Mouse (Mus musculus) forebrain, embryonic 12.5 days (tissue): ENCODE measurements at regions not wholly inside any gene's neighbourhood (a gene's known extent, or its start where the extent isn't known, plus 50 kb on each side); places are given as distances from the start of the nearest gene placed in this dataset.

Experiments used
- ATAC-seq: fragments of 200-750 bp; cut with Nextera tagmentation; 2 replicates; pipeline ENCODE4 v1.8.0; 2017; ENCODE audit warnings: moderate TSS enrichment; ENCODE audit not compliant: low FRiP score
- H3K27ac ChIP-seq: fragments of 300-500 bp; sonication (generic); 2 replicates; pipeline ENCODE4 v1.5.1; 2016; ENCODE audit warnings: mild to moderate bottlenecking
- H3K27me3 ChIP-seq: fragments of 300-500 bp; sonication (generic); 2 replicates; pipeline ENCODE4 v1.6.1; 2016; ENCODE audit warnings: mild to moderate bottlenecking
- H3K36me3 ChIP-seq: fragments of 300-500 bp; sonication (generic); replicated peaks from 2 replicates; pipeline ENCODE4 v1.6.1; 2016; ENCODE audit warnings: mild to moderate bottlenecking
- H3K4me1 ChIP-seq: fragments of 300-500 bp; sonication (generic); 2 replicates; pipeline ENCODE4 v1.6.1; 2016
- H3K4me2 ChIP-seq: fragments of 300-500 bp; sonication (generic); 2 replicates; pipeline ENCODE4 v1.6.1; 2016; ENCODE audit warnings: mild to moderate bottlenecking, moderate library complexity
- H3K4me3 ChIP-seq: fragments of 300-500 bp; sonication (generic); replicated peaks from 2 replicates; pipeline ENCODE4 v1.5.1; 2016; ENCODE audit warnings: mild to moderate bottlenecking
- H3K9ac ChIP-seq: fragments of 300-500 bp; sonication (generic); 2 replicates; pipeline ENCODE4 v1.6.1; 2016; ENCODE audit warnings: mild to moderate bottlenecking
- H3K9me3 ChIP-seq: fragments of 300-500 bp; sonication (generic); 2 replicates; pipeline ENCODE4 v1.6.1; 2016
- WGBS: fragments of 180-500 bp; shearing (Covaris S2); methylation state at CpG from one replicate; pipeline ENCODE4 v1.1.7; 2016; 5-methylcytosine and 5-hydroxymethylcytosine counted together

GRCm38 (mm10) chr19:23044510-23045464 lies 96.2 kb upstream of the Klf9 start:
- 86% methylated on average over 16 of the region's 16 CpGs for WGBS
- no peak overlapping the region for H3K4me3 ChIP-seq
- no peaks in the 10 kb centered on the region for H3K9me3 ChIP-seq
- no peak overlapping the region for H3K4me2 ChIP-seq
- H3K9ac ChIP-seq = no peak overlapping the region
- no peaks in the 10 kb centered on the region for H3K36me3 ChIP-seq
- H3K27me3 ChIP-seq = no peaks in the 10 kb centered on the region
- ATAC-seq = no peak
- no peaks in the 10 kb centered on the region for H3K4me1 ChIP-seq
- no peak overlapping the region for H3K27ac ChIP-seq

- no peaks in the 10 kb centered on the region for H3K9me3 ChIP-seq
- H3K4me3 ChIP-seq = no peak overlapping the region
- no peak overlapping the region for H3K9ac ChIP-seq
- H3K4me1 ChIP-seq = no peaks in the 10 kb centered on the region
- no peaks in the 10 kb centered on the region for H3K36me3 ChIP-seq
- no peak overlapping the region for H3K4me2 ChIP-seq
- H3K27ac ChIP-seq = no peak overlapping the region
- 88% methylated on average over 4 of the region's 4 CpGs for WGBS
- ATAC-seq = no peak
- 0 out of 2 replicates have a peak, but pooled peaks cover 2% of the 10 kb centered on the region for H3K27me3 ChIP-seq
Observed at GRCm38 (mm10) chr19:23051456-23051855, 89.6 kb upstream of the Klf9 start.

- Histone ChIP-seq H3K27me3 (0 out of 2 replicates have a peak, but pooled peaks cover 4% of the 10 kb centered on the region), H3K27ac (no peak overlapping the region), H3K9me3 (no peaks in the 10 kb centered on the region), H3K4me1 (peaks cover 16% of the 10 kb centered on the region), H3K4me2 (no peak overlapping the region), H3K9ac (no peak overlapping the region), H3K36me3 (no peaks in the 10 kb centered on the region), H3K4me3 (no peak overlapping the region)
- no peak for ATAC-seq
- 77% methylated on average over 4 of the region's 4 CpGs for WGBS
Observed at GRCm38 (mm10) chr19:23054440-23054839, 86.6 kb upstream of the Klf9 start.

GRCm38 (mm10) chr19:23055916-23056805 lies 84.9 kb upstream of the Klf9 start:
- Histone ChIP-seq H3K4me2 (peak overlapping the region; percentile 76; the same call in 1 of the 2 replicates), H3K9me3 (no peaks in the 10 kb centered on the region), H3K36me3 (no peaks in the 10 kb centered on the region), H3K4me3 (no peak overlapping the region), H3K27ac (no peak overlapping the region), H3K9ac (no peak overlapping the region), H3K4me1 (peaks cover 16% of the 10 kb centered on the region), H3K27me3 (0 out of 2 replicates have a peak, but pooled peaks cover 4% of the 10 kb centered on the region)
- ATAC-seq = no peak
- 75% methylated on average over 5 of the region's 5 CpGs for WGBS

- Histone ChIP-seq H3K4me3 (peak overlapping the region; percentile 37), H3K9ac (peak overlapping the region; percentile 58), H3K4me1 (peaks cover 16% of the 10 kb centered on the region), H3K36me3 (no peaks in the 10 kb centered on the region), H3K27me3 (0 out of 2 replicates have a peak, but pooled peaks cover 4% of the 10 kb centered on the region), H3K9me3 (no peaks in the 10 kb centered on the region), H3K4me2 (peak overlapping the region; percentile 76), H3K27ac (0 out of 2 replicates have a peak overlapping the region, but pooled peaks have one; percentile 15)
- peak; percentile 79 for ATAC-seq
- 2% methylated on average over 32 of the region's 32 CpGs for WGBS
Observed at GRCm38 (mm10) chr19:23056851-23057707, 83.9 kb upstream of the Klf9 start.

- Histone ChIP-seq H3K4me1 (peaks cover 16% of the 10 kb centered on the region), H3K27ac (no peak overlapping the region), H3K27me3 (0 out of 2 replicates have a peak, but pooled peaks cover 4% of the 10 kb centered on the region), H3K4me3 (peak overlapping the region; percentile 37; the same call in 1 of the 2 replicates), H3K36me3 (no peaks in the 10 kb centered on the region), H3K9me3 (no peaks in the 10 kb centered on the region), H3K4me2 (peak overlapping the region; percentile 76), H3K9ac (no peak overlapping the region)
- WGBS = 13% methylated on average over 11 of the region's 11 CpGs
- peak; percentile 65 for ATAC-seq
Observed at GRCm38 (mm10) chr19:23057739-23058501, 83.1 kb upstream of the Klf9 start.

- no peak overlapping the region for H3K9ac ChIP-seq
- 32% methylated on average over 4 of the region's 4 CpGs for WGBS
- ATAC-seq = no peak
- H3K36me3 ChIP-seq = no peaks in the 10 kb centered on the region
- H3K4me3 ChIP-seq = no peak overlapping the region
- no peak overlapping the region for H3K4me2 ChIP-seq
- H3K27me3 ChIP-seq = 0 out of 2 replicates have a peak, but pooled peaks cover 4% of the 10 kb centered on the region
- peaks cover 16% of the 10 kb centered on the region for H3K4me1 ChIP-seq
- no peaks in the 10 kb centered on the region for H3K9me3 ChIP-seq
- H3K27ac ChIP-seq = no peak overlapping the region
Observed at GRCm38 (mm10) chr19:23058502-23058900, 82.5 kb upstream of the Klf9 start.

- WGBS = 90% methylated on average over 9 of the region's 9 CpGs
- Histone ChIP-seq H3K9me3 (no peaks in the 10 kb centered on the region), H3K4me3 (no peak overlapping the region), H3K27me3 (0 out of 2 replicates have a peak, but pooled peaks cover 4% of the 10 kb centered on the region), H3K9ac (no peak overlapping the region), H3K36me3 (no peaks in the 10 kb centered on the region), H3K27ac (no peak overlapping the region), H3K4me2 (no peak overlapping the region), H3K4me1 (peaks cover 16% of the 10 kb centered on the region)
- no peak for ATAC-seq
Observed at GRCm38 (mm10) chr19:23061081-23061640, 79.9 kb upstream of the Klf9 start.

- no peaks in the 10 kb centered on the region for H3K27me3 ChIP-seq
- 89% methylated on average over 2 of the region's 2 CpGs for WGBS
Observed at GRCm38 (mm10) chr19:23061906-23062305, 79.1 kb upstream of the Klf9 start.

GRCm38 (mm10) chr19:23062851-23063250 lies 78.2 kb upstream of the Klf9 start:
- Histone ChIP-seq H3K27me3 (no peaks in the 10 kb centered on the region), H3K27ac (no peak overlapping the region), H3K9me3 (no peaks in the 10 kb centered on the region), H3K36me3 (no peaks in the 10 kb centered on the region), H3K4me3 (no peak overlapping the region), H3K4me2 (no peak overlapping the region), H3K4me1 (peaks cover 8% of the 10 kb centered on the region), H3K9ac (no peak overlapping the region)
- 89% methylated on average over 5 of the region's 5 CpGs for WGBS
- ATAC-seq = no peak

More at GRCm38 (mm10) chr19:23061906-23062305, 79.1 kb upstream of the Klf9 start:
- H3K9me3 ChIP-seq = no peaks in the 10 kb centered on the region
- no peak overlapping the region for H3K4me3 ChIP-seq
- H3K4me1 ChIP-seq = peaks cover 16% of the 10 kb centered on the region
- H3K9ac ChIP-seq = no peak overlapping the region
- ATAC-seq = no peak
- no peaks in the 10 kb centered on the region for H3K36me3 ChIP-seq
- H3K27ac ChIP-seq = no peak overlapping the region
- H3K4me2 ChIP-seq = no peak overlapping the region

- Histone ChIP-seq H3K4me1 (no peaks in the 10 kb centered on the region), H3K36me3 (no peaks in the 10 kb centered on the region), H3K9ac (no peak overlapping the region), H3K27me3 (no peaks in the 10 kb centered on the region), H3K4me2 (no peak overlapping the region), H3K4me3 (no peak overlapping the region), H3K9me3 (no peaks in the 10 kb centered on the region), H3K27ac (no peak overlapping the region)
- ATAC-seq = no peak
- 84% methylated on average over 5 of the region's 5 CpGs for WGBS
Observed at GRCm38 (mm10) chr19:23065548-23065947, 75.5 kb upstream of the Klf9 start.
